Mouse (Mus musculus): Measurements from ENCODE around the gene Olfr288. TPM values are rescaled to one million over a fixed set of nuclear protein-coding genes. Genes with fewer than 3 reads are reported as not detected.
A peak's percentile ranks its signal among the peaks of the same experiment; 100 is the strongest.

Olfr288 gene
- polyA plus RNA-seq, 1 experiment from 2014 or later: not detected

GRCm38 (mm10) chr15:98162561-98162960 lies 32.8 kb downstream of the Olfr288 start:
- ATAC-seq (ENCODE audit: low FRiP score, low read depth): no peak
- Histone ChIP-seq H3K36me3 (no peaks in the 10 kb centered on the region), H3K4me1 (peaks cover 6% of the 10 kb centered on the region; the same call in 1 of the 2 replicates), H3K27ac (no peak overlapping the region), H3K27me3 (peaks cover 29% of the 10 kb centered on the region), H3K9ac (no peak overlapping the region), H3K9me3 (no peaks in the 10 kb centered on the region), H3K4me3 (no peak overlapping the region), H3K4me2 (replicated peaks) (no peak overlapping the region)
- 49% methylated on average over 4 of the region's 4 CpGs for WGBS

DNA sequence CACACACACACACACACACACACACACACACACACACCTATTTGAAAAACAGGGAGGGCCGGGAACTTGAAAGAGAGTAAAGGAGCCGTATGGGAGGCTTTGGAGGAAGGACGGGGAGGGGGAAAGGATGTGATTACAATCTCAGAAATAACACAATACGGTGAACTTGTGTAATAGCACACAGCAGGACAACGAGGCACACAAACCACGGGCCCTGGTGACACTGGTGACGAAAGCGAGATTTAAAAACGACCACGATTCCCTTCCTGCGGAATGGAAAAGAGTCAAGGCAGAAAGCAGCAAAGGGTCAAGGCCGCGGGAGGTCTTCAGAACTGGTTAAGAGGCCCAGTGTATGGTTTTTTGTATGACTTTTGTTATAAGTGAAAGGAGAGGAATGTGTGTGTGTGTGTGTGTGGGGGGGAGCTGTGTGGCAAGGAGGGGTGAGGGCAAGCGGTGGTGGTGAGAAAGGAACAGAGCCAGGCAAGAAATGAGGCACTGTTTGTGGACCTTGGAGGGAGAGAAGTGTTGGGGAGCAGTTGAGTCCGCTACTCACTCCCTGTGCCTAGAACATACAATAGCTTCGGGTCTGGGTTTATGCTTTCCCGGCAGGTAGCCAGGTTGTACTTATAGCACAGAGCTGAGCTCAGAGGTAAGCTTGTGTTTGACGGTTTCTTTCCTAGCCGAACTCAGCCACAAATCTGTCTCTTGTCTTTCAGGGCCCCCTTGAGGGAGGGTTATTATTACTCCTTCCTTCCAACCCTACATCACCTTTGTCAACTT lies 34.1 kb downstream of the Olfr288 start:
- 72% methylated on average over 19 of the region's 19 CpGs for WGBS
- Histone ChIP-seq H3K4me3 (no peak overlapping the region), H3K4me1 (no peaks in the 10 kb centered on the region), H3K9me3 (no peaks in the 10 kb centered on the region), H3K27me3 (peaks cover 18% of the 10 kb centered on the region), H3K9ac (no peak overlapping the region), H3K27ac (no peak overlapping the region), H3K4me2 (replicated peaks) (no peak overlapping the region), H3K36me3 (no peaks in the 10 kb centered on the region)
- no peak for ATAC-seq (ENCODE audit: low FRiP score, low read depth)

DNA sequence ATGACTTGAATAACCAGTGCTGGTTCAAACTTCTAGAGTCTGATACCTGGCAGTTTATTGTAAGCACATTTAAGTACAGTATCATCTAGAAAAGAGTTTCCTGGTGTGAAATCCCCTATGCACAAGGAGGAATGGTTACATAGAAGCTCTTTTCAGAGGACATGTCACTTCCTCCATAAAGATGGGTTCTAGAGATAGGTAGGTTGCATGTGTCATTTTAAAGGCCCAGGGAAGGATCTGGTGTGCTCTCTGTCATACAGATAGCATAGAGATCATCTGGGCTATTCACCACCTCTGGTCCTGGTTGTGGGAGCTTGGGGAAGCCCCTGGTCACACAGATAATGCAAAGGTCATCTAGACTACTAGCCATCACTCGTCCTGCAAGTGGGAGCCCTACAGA lies 38.1 kb downstream of the Olfr288 start:
- Histone ChIP-seq H3K4me3 (no peak overlapping the region), H3K9me3 (no peaks in the 10 kb centered on the region), H3K27ac (no peak overlapping the region), H3K9ac (no peak overlapping the region), H3K4me1 (no peaks in the 10 kb centered on the region), H3K4me2 (replicated peaks) (no peak overlapping the region), H3K27me3 (no peaks in the 10 kb centered on the region), H3K36me3 (no peaks in the 10 kb centered on the region)
- 63% methylated on average over 1 of the region's 1 CpGs for WGBS
- no peak for ATAC-seq (ENCODE audit: low FRiP score, low read depth)

DNA sequence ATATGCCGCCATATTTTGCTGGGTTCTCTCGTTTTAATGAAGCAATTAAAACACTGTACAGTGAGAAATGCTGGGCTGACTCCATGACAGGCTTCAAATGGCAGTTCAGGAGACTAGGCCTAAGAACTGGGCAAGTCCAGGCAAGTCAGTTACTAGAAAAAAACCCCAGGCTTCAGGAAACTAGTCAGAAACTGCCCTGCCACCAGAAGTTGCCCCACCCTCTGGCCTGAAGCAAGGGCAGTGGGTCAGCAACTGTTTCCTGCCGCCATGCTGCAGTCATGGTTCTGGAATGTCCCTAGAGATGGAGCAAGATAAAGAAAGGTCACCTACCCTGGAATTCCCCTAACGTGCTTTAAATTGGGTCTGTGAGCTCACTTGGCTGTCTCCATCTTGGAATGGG lies 39.4 kb downstream of the Olfr288 start:
- no peaks in the 10 kb centered on the region for H3K27me3 ChIP-seq
- ATAC-seq (ENCODE audit: low FRiP score, low read depth): no peak
- no peaks in the 10 kb centered on the region for H3K36me3 ChIP-seq
- H3K4me1 ChIP-seq: no peaks in the 10 kb centered on the region
- H3K4me3 ChIP-seq: no peak overlapping the region
- H3K9ac ChIP-seq: no peak overlapping the region
- whole genome bisulfite sequencing: 68% methylated on average over 4 of the region's 4 CpGs
- no peak overlapping the region for H3K4me2 ChIP-seq (replicated peaks)
- no peak overlapping the region for H3K27ac ChIP-seq
- no peaks in the 10 kb centered on the region for H3K9me3 ChIP-seq

- Histone ChIP-seq H3K4me1 (no peaks in the 10 kb centered on the region), H3K4me3 (no peak overlapping the region), H3K36me3 (no peaks in the 10 kb centered on the region), H3K4me2 (replicated peaks) (no peak overlapping the region), H3K27ac (no peak overlapping the region), H3K27me3 (no peaks in the 10 kb centered on the region), H3K9me3 (no peaks in the 10 kb centered on the region), H3K9ac (no peak overlapping the region)
- ATAC-seq (ENCODE audit: low FRiP score, low read depth): no peak
- 91% methylated on average over 5 of the region's 5 CpGs for WGBS
Observed at GRCm38 (mm10) chr15:98155272-98155671, 40.1 kb downstream of the Olfr288 start.

GRCm38 (mm10) chr15:98154631-98155030 lies 40.7 kb downstream of the Olfr288 start:
- Histone ChIP-seq H3K9me3 (no peaks in the 10 kb centered on the region), H3K4me1 (no peaks in the 10 kb centered on the region), H3K9ac (no peak overlapping the region), H3K27me3 (no peaks in the 10 kb centered on the region), H3K36me3 (no peaks in the 10 kb centered on the region), H3K27ac (no peak overlapping the region), H3K4me3 (no peak overlapping the region), H3K4me2 (replicated peaks) (no peak overlapping the region)
- WGBS: 75% methylated on average over 3 of the region's 3 CpGs
- no peak for ATAC-seq (ENCODE audit: low FRiP score, low read depth)

DNA sequence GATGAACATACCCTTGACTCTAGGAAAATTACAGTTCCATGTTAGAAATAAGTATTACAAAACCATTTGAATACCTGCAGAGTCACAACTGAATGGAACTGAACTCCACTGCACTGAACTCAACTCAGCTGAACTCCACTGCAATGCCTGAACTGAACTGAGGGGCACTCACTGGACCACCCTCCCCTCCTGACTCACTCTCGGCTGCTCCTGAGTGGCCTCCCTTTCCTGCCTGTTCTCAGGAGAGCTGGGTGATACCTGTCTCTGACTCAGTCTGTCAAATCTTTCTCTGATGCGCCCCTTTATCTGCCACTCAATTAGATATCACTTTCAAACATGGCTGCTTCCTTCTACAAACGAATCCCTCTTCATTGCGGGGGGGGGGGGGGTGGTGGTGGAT lies 41.2 kb downstream of the Olfr288 start:
- Histone ChIP-seq H3K4me1 (no peaks in the 10 kb centered on the region), H3K36me3 (no peaks in the 10 kb centered on the region), H3K9ac (no peak overlapping the region), H3K27me3 (no peaks in the 10 kb centered on the region), H3K4me2 (replicated peaks) (no peak overlapping the region), H3K9me3 (no peaks in the 10 kb centered on the region), H3K27ac (no peak overlapping the region), H3K4me3 (no peak overlapping the region)
- ATAC-seq (ENCODE audit: low FRiP score, low read depth): no peak
- 62% methylated on average over 4 of the region's 4 CpGs for WGBS

GRCm38 (mm10) chr15:98153625-98154024 lies 41.7 kb downstream of the Olfr288 start:
- H3K9me3 ChIP-seq: no peaks in the 10 kb centered on the region
- ATAC-seq (ENCODE audit: low FRiP score, low read depth): no peak
- no peak overlapping the region for H3K9ac ChIP-seq
- no peaks in the 10 kb centered on the region for H3K27me3 ChIP-seq
- no peaks in the 10 kb centered on the region for H3K36me3 ChIP-seq
- no peak overlapping the region for H3K4me2 ChIP-seq (replicated peaks)
- no peak overlapping the region for H3K27ac ChIP-seq
- H3K4me1 ChIP-seq: no peaks in the 10 kb centered on the region
- 34% methylated on average over 3 of the region's 3 CpGs for WGBS
- H3K4me3 ChIP-seq: no peak overlapping the region

GRCm38 (mm10) chr15:98152916-98153315 lies 42.4 kb downstream of the Olfr288 start:
- H3K4me2 ChIP-seq (replicated peaks): no peak overlapping the region
- H3K4me3 ChIP-seq: no peak overlapping the region
- no peaks in the 10 kb centered on the region for H3K36me3 ChIP-seq
- no peak for ATAC-seq (ENCODE audit: low FRiP score, low read depth)
- H3K27me3 ChIP-seq: no peaks in the 10 kb centered on the region
- H3K27ac ChIP-seq: peak overlapping the region; percentile 16; the same call in 1 of the 2 replicates
- H3K9ac ChIP-seq: no peak overlapping the region
- H3K4me1 ChIP-seq: no peaks in the 10 kb centered on the region
- no peaks in the 10 kb centered on the region for H3K9me3 ChIP-seq
- WGBS: 57% methylated on average over 7 of the region's 7 CpGs

GRCm38 (mm10) chr15:98149166-98149602 lies 46.2 kb downstream of the Olfr288 start:
- Histone ChIP-seq H3K9ac (no peak overlapping the region), H3K4me3 (no peak overlapping the region), H3K4me2 (replicated peaks) (no peak overlapping the region), H3K27me3 (no peaks in the 10 kb centered on the region), H3K4me1 (peaks cover 10% of the 10 kb centered on the region), H3K27ac (no peak overlapping the region), H3K9me3 (no peaks in the 10 kb centered on the region), H3K36me3 (no peaks in the 10 kb centered on the region)
- ATAC-seq (ENCODE audit: low FRiP score, low read depth): no peak
- 63% methylated on average over 10 of the region's 10 CpGs for WGBS

DNA sequence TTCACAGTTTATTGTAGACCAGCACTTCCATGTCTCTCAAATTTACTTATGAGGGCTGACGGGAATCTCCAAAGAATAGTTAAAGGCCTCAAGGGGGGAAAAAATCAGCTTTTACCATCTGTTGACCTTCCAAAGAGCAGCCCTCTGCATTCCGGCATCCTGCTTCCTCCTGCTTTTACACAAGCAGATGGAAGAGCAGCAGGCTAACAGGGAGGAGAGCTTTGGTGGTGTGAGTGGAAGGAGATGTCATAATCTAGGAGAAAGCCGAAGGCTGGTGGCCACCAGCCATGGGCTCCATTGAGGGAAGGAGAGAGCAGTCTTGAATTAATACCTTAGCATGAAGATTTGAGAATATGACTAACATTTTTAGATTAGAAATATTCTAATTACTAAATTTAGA lies 47.0 kb downstream of the Olfr288 start:
- WGBS: 70% methylated on average over 3 of the region's 3 CpGs
- Histone ChIP-seq H3K9me3 (no peaks in the 10 kb centered on the region), H3K27ac (no peak overlapping the region), H3K4me3 (no peak overlapping the region), H3K4me2 (replicated peaks) (no peak overlapping the region), H3K36me3 (no peaks in the 10 kb centered on the region), H3K9ac (no peak overlapping the region), H3K4me1 (peaks cover 10% of the 10 kb centered on the region), H3K27me3 (no peaks in the 10 kb centered on the region)
- ATAC-seq (ENCODE audit: low FRiP score, low read depth): no peak

GRCm38 (mm10) chr15:98145559-98146181 lies 49.7 kb downstream of the Olfr288 start:
- peak overlapping the region; percentile 99 for H3K4me3 ChIP-seq
- no peaks in the 10 kb centered on the region for H3K27me3 ChIP-seq
- H3K4me2 ChIP-seq (replicated peaks): peak overlapping the region; percentile 87
- H3K9ac ChIP-seq: peak overlapping the region; percentile 96
- 2% methylated on average over 38 of the region's 38 CpGs for WGBS
- no peaks in the 10 kb centered on the region for H3K9me3 ChIP-seq
- peaks cover 13% of the 10 kb centered on the region for H3K36me3 ChIP-seq
- peak overlapping the region; percentile 65 for H3K27ac ChIP-seq
- peaks cover 10% of the 10 kb centered on the region for H3K4me1 ChIP-seq
- ATAC-seq (ENCODE audit: low FRiP score, low read depth): peak; percentile 96
